In genomic region chr10:128895952-128896693, GRCm38 (mm10) we compare ENCODE assay signal across 8 mouse cellular contexts. TPM values are rescaled to one million over a fixed set of nuclear protein-coding genes. Genes with fewer than 3 reads are reported as not detected.
DNase-seq lines count a peak whose midpoint lies in the region; ATAC-seq and TF ChIP-seq lines count a peak whose summit lies in the region.

No protein-coding gene starts in this region.

- H3K4me3 ChIP-seq in heart, embryonic 13.5 days: peak overlapping the region; percentile 22
- peak overlapping the region; percentile 1 to 44; a peak in 3 of 4 replicates for H3K4me3 ChIP-seq in ES-E14 (ENCODE audit: insufficient read depth in 1 of 2, low read depth in 1 of 2, low read length in 2 of 2, poor library complexity in 1 of 2, severe bottlenecking in 1 of 2)
- H3K4me3 ChIP-seq in forebrain, postnatal 0 days (ENCODE audit: low read depth, low read length): peak overlapping the region; percentile 16; the same call in 1 of the 2 replicates
- peak overlapping the region; percentile 17 for H3K4me3 ChIP-seq in kidney, embryonic 16.5 days (ENCODE audit: low read length)
- H3K4me3 ChIP-seq in midbrain, embryonic 14.5 days (replicated peaks; ENCODE audit: low read depth, low read length): no peak overlapping the region

- H3K27ac ChIP-seq in heart, embryonic 13.5 days (replicated peaks): no peak overlapping the region
- no peak overlapping the region for H3K27ac ChIP-seq in ES-E14 (ENCODE audit: insufficient read depth, low read depth, low read length, poor library complexity, severe bottlenecking)
- no peak overlapping the region for H3K27ac ChIP-seq in forebrain, postnatal 0 days (ENCODE audit: low read depth, low read length)
- H3K27ac ChIP-seq in kidney, embryonic 16.5 days (ENCODE audit: low read length): no peak overlapping the region
- no peak overlapping the region for H3K27ac ChIP-seq in midbrain, embryonic 14.5 days (replicated peaks; ENCODE audit: low read depth, low read length)

- H3K27me3 ChIP-seq in heart, embryonic 13.5 days (replicated peaks): peaks cover 46% of the 10 kb centered on the region
- no peaks in the 10 kb centered on the region for H3K27me3 ChIP-seq in forebrain, postnatal 0 days (ENCODE audit: insufficient read depth, low read length)
- peaks cover 14% of the 10 kb centered on the region for H3K27me3 ChIP-seq in kidney, embryonic 16.5 days (ENCODE audit: insufficient read depth, low read length)
- peaks cover 11% of the 10 kb centered on the region for H3K27me3 ChIP-seq in midbrain, embryonic 14.5 days (ENCODE audit: control insufficient read depth, insufficient read depth, low read length)

- in situ Hi-C loops in ES-E14 (cut with MboI; ENCODE audit: low sequenced_read_pairs in 2 of 2, unreplicated experiment in 2 of 2): loop anchor here in 1 of 2 experiments (10.0 kb wide), 1 partner anchor 161 kb away; no protein-coding TSS in a partner anchor

- H3K4me1 ChIP-seq in heart, embryonic 13.5 days: peaks cover 27% of the 10 kb centered on the region
- H3K4me1 ChIP-seq in ES-E14 (ENCODE audit: control insufficient read depth in 2 of 2, insufficient read depth in 2 of 2, low read length in 2 of 2, poor library complexity in 1 of 2): peaks cover 0 to 6% of the 10 kb centered on the region in 2 experiments; a peak in 1 of 4 replicates
- H3K4me1 ChIP-seq in forebrain, postnatal 0 days (ENCODE audit: insufficient read depth): peaks cover 7% of the 10 kb centered on the region
- peaks cover 23% of the 10 kb centered on the region for H3K4me1 ChIP-seq in kidney, embryonic 16.5 days (ENCODE audit: insufficient read depth, low read length)
- peaks cover 9% of the 10 kb centered on the region; the same call in 1 of the 2 replicates for H3K4me1 ChIP-seq in midbrain, embryonic 14.5 days (ENCODE audit: control insufficient read depth, insufficient read depth, low read length)

- DNase-seq in heart, postnatal 14 days: no peak
- DNase-seq in ES-E14 (ENCODE audit: low read depth, low spot score): no peak
- DNase-seq in forebrain, postnatal 0 days: peak; percentile 70
- DNase-seq in midbrain, embryonic 14.5 days: peak; percentile 62
- DNase-seq in embryo, embryonic 10.5 days (ENCODE audit: low spot score): no peak
- DNase-seq in urinary bladder, postnatal 36 days (ENCODE audit: low spot score in 2 of 2): no peak

- H3K4me2 ChIP-seq in heart, embryonic 13.5 days: peak overlapping the region; percentile 52
- H3K4me2 ChIP-seq in forebrain, postnatal 0 days (ENCODE audit: low read depth): peak overlapping the region; percentile 33
- H3K4me2 ChIP-seq in kidney, embryonic 16.5 days (replicated peaks; ENCODE audit: low read depth, low read length): peak overlapping the region; percentile 35
- H3K4me2 ChIP-seq in midbrain, embryonic 14.5 days (ENCODE audit: low read length): peak overlapping the region; percentile 7

- no peaks in the 10 kb centered on the region for H3K36me3 ChIP-seq in heart, embryonic 13.5 days
- no peaks in the 10 kb centered on the region for H3K36me3 ChIP-seq in ES-E14 (ENCODE audit: control insufficient read depth, insufficient read depth, low read length, poor library complexity, severe bottlenecking)
- H3K36me3 ChIP-seq in forebrain, postnatal 0 days (ENCODE audit: insufficient read depth): no peaks in the 10 kb centered on the region
- H3K36me3 ChIP-seq in kidney, embryonic 16.5 days (ENCODE audit: insufficient read depth, low read length): no peaks in the 10 kb centered on the region
- no peaks in the 10 kb centered on the region for H3K36me3 ChIP-seq in midbrain, embryonic 14.5 days (ENCODE audit: control insufficient read depth, insufficient read depth, low read length)

- 3% methylated on average over 17 of the region's 17 CpGs for WGBS in heart, embryonic 13.5 days
- 2% methylated on average over 17 of the region's 17 CpGs for WGBS in forebrain, postnatal 0 days
- 5% methylated on average over 17 of the region's 17 CpGs for WGBS in kidney, embryonic 16.5 days
- 2% methylated on average over 17 of the region's 17 CpGs for WGBS in midbrain, embryonic 14.5 days

- intact Hi-C loops in heart, postnatal 14 days (cut with DNase I): loop anchor here (1.0 to 2.0 kb wide), 2 partner anchors 51 to 165 kb away; no protein-coding TSS in a partner anchor

- no peaks in the 10 kb centered on the region for H3K9me3 ChIP-seq in heart, embryonic 13.5 days
- no peaks in the 10 kb centered on the region for H3K9me3 ChIP-seq in ES-E14 (ENCODE audit: control insufficient read depth, insufficient read depth, low read depth, low read length)
- H3K9me3 ChIP-seq in forebrain, postnatal 0 days (ENCODE audit: low read length): no peaks in the 10 kb centered on the region
- H3K9me3 ChIP-seq in kidney, embryonic 16.5 days (ENCODE audit: low read length): no peaks in the 10 kb centered on the region
- H3K9me3 ChIP-seq in midbrain, embryonic 14.5 days (ENCODE audit: control insufficient read depth, low read length): no peaks in the 10 kb centered on the region

- TF ChIP-seq CTCF in forebrain, postnatal 0 days (IDR thresholded peaks at IDR 0.05; ENCODE audit: low read depth): no peak

- no peak for ATAC-seq in heart, embryonic 13.5 days (ENCODE audit: extremely low read depth, insufficient number of reproducible peaks, low FRiP score, low TSS enrichment)
- ATAC-seq in forebrain, postnatal 0 days: peak; percentile 57
- ATAC-seq in kidney, embryonic 16.5 days (ENCODE audit: low FRiP score, low TSS enrichment): no peak
- peak; percentile 38; the same call in 1 of the 2 replicates for ATAC-seq in midbrain, embryonic 14.5 days (ENCODE audit: low FRiP score, low TSS enrichment)

- peak overlapping the region; percentile 44 for H3K9ac ChIP-seq in heart, embryonic 13.5 days
- H3K9ac ChIP-seq in ES-E14 (ENCODE audit: insufficient read depth, low read depth, low read length, poor library complexity, severe bottlenecking): no peak overlapping the region; the same call in 1 of the 2 replicates
- peak overlapping the region; percentile 31; the same call in 1 of the 2 replicates for H3K9ac ChIP-seq in forebrain, postnatal 0 days
- 0 out of 2 replicates have a peak overlapping the region, but pooled peaks have one; percentile 41 for H3K9ac ChIP-seq in kidney, embryonic 16.5 days (replicated peaks; ENCODE audit: low read length)
- no peak overlapping the region for H3K9ac ChIP-seq in midbrain, embryonic 14.5 days (replicated peaks; ENCODE audit: low read length)

TF ChIP-seq in ES-E14, 5 proteins besides CTCF, POLR2A, EP300 and RAD21:
- TF ChIP-seq ZC3H11A (IDR thresholded peaks at IDR 0.05; ENCODE audit: borderline replicate concordance, low read depth, low read length) (no peak), HCFC1 (IDR thresholded peaks at IDR 0.05; ENCODE audit: borderline replicate concordance, insufficient read depth, low read length) (no peak), MAFK (IDR thresholded peaks at IDR 0.05; ENCODE audit: insufficient read depth, low read depth, low read length) (no peak), ZNF384 (IDR thresholded peaks at IDR 0.05; ENCODE audit: low read depth, low read length) (no peak), CHD2 (IDR thresholded peaks at IDR 0.05; ENCODE audit: low read depth, low read length) (no peak)

RNA-seq across cellular contexts. Expression of gene Gdf11, which starts 4.6 kb away (rescaled TPM):
- 2.8 and 3.6 TPM in 2 replicates for polyA plus RNA-seq in heart, embryonic 13.5 days (2015; fragmentation: Nextera tagmentation; extraction: Ambion mirVana)
- 1 to 10 TPM; 2.8 TPM for total RNA-seq in heart, postnatal 14 days (2021)
- 3.1 and 4.6 TPM in 2 replicates for total RNA-seq in ES-E14 (2012; rRNA removed)
- total RNA-seq in forebrain, postnatal 0 days (2014; rRNA removed): 15.7 and 19.1 TPM in 2 replicates
- polyA plus RNA-seq in forebrain, postnatal 0 days (2015; fragmentation: Nextera tagmentation; extraction: Ambion mirVana): 4.3 and 6.7 TPM in 2 replicates
- 6.8 and 7.8 TPM in 2 replicates for polyA plus RNA-seq in kidney, embryonic 16.5 days (2015; fragmentation: Nextera tagmentation; extraction: Ambion mirVana)
- 7.9 and 9.6 TPM in 2 replicates for polyA plus RNA-seq in midbrain, embryonic 14.5 days (2014; fragmentation: Nextera tagmentation; extraction: Ambion mirVana)

RNA-seq across cellular contexts. Expression of gene Cd63, which starts 4.7 kb away (rescaled TPM):
- 370 and 426 TPM in 2 replicates for polyA plus RNA-seq in heart, embryonic 13.5 days (2015; fragmentation: Nextera tagmentation; extraction: Ambion mirVana)
- total RNA-seq in heart, postnatal 14 days (2021): 100 to 1,000 TPM; 127 to 131 TPM
- 158 and 226 TPM in 2 replicates for total RNA-seq in ES-E14 (2012; rRNA removed)
- total RNA-seq in forebrain, postnatal 0 days (2014; rRNA removed): 11.7 and 25.2 TPM in 2 replicates
- 168 and 188 TPM in 2 replicates for polyA plus RNA-seq in forebrain, postnatal 0 days (2015; fragmentation: Nextera tagmentation; extraction: Ambion mirVana)
- 775 and 850 TPM in 2 replicates for polyA plus RNA-seq in kidney, embryonic 16.5 days (2015; fragmentation: Nextera tagmentation; extraction: Ambion mirVana)
- 120 and 138 TPM in 2 replicates for polyA plus RNA-seq in midbrain, embryonic 14.5 days (2014; fragmentation: Nextera tagmentation; extraction: Ambion mirVana)

RNA-seq across cellular contexts. Expression of gene Rdh5, which starts 26.6 kb away (rescaled TPM):
- polyA plus RNA-seq in heart, embryonic 13.5 days (2015; fragmentation: Nextera tagmentation; extraction: Ambion mirVana): 8.9 and 10.3 TPM in 2 replicates
- total RNA-seq in heart, postnatal 14 days (2021): 1 to 10 TPM; 8.6 to 9.5 TPM
- 3.9 and 6.8 TPM in 2 replicates for total RNA-seq in ES-E14 (2012; rRNA removed)
- total RNA-seq in forebrain, postnatal 0 days (2014; rRNA removed): 4.1 and 5.8 TPM in 2 replicates
- polyA plus RNA-seq in forebrain, postnatal 0 days (2015; fragmentation: Nextera tagmentation; extraction: Ambion mirVana): 6.9 and 10.2 TPM in 2 replicates
- 17.7 and 20.5 TPM in 2 replicates for polyA plus RNA-seq in kidney, embryonic 16.5 days (2015; fragmentation: Nextera tagmentation; extraction: Ambion mirVana)
- 11.6 and 15.2 TPM in 2 replicates for polyA plus RNA-seq in midbrain, embryonic 14.5 days (2014; fragmentation: Nextera tagmentation; extraction: Ambion mirVana)

RNA-seq across cellular contexts. Expression of gene Bloc1s1, which starts 27.7 kb away (rescaled TPM):
- 199 and 223 TPM in 2 replicates for polyA plus RNA-seq in heart, embryonic 13.5 days (2015; fragmentation: Nextera tagmentation; extraction: Ambion mirVana)
- 100 to 1,000 TPM; 177 to 183 TPM for total RNA-seq in heart, postnatal 14 days (2021)
- total RNA-seq in ES-E14 (2012; rRNA removed): 71.2 and 90.0 TPM in 2 replicates
- 120 and 149 TPM in 2 replicates for total RNA-seq in forebrain, postnatal 0 days (2014; rRNA removed)
- 246 and 305 TPM in 2 replicates for polyA plus RNA-seq in forebrain, postnatal 0 days (2015; fragmentation: Nextera tagmentation; extraction: Ambion mirVana)
- 227 and 234 TPM in 2 replicates for polyA plus RNA-seq in kidney, embryonic 16.5 days (2015; fragmentation: Nextera tagmentation; extraction: Ambion mirVana)
- polyA plus RNA-seq in midbrain, embryonic 14.5 days (2014; fragmentation: Nextera tagmentation; extraction: Ambion mirVana): 249 and 282 TPM in 2 replicates

RNA-seq across cellular contexts. Expression of gene Itga7, which starts 37.5 kb away (rescaled TPM):
- polyA plus RNA-seq in heart, embryonic 13.5 days (2015; fragmentation: Nextera tagmentation; extraction: Ambion mirVana): 2.4 and 2.9 TPM in 2 replicates
- total RNA-seq in heart, postnatal 14 days (2021): 100 to 1,000 TPM; 163 to 167 TPM
- total RNA-seq in ES-E14 (2012; rRNA removed): 10.1 and 17.6 TPM in 2 replicates
- 7.7 and 12.7 TPM in 2 replicates for total RNA-seq in forebrain, postnatal 0 days (2014; rRNA removed)
- polyA plus RNA-seq in forebrain, postnatal 0 days (2015; fragmentation: Nextera tagmentation; extraction: Ambion mirVana): 5.8 and 7.7 TPM in 2 replicates
- 3.9 and 4.0 TPM in 2 replicates for polyA plus RNA-seq in kidney, embryonic 16.5 days (2015; fragmentation: Nextera tagmentation; extraction: Ambion mirVana)
- 3.4 and 4.9 TPM in 2 replicates for polyA plus RNA-seq in midbrain, embryonic 14.5 days (2014; fragmentation: Nextera tagmentation; extraction: Ambion mirVana)

Comparison
In these comparisons a context has a peak if more than half of its experiments do, and no peak if none do; other contexts are left out.
1. ATAC-seq: peak in forebrain, postnatal 0 days (single experiment) and midbrain, embryonic 14.5 days (single experiment); none in heart, embryonic 13.5 days (single experiment) and kidney, embryonic 16.5 days (single experiment).
2. H3K9ac ChIP-seq: peak in heart, embryonic 13.5 days (single experiment), forebrain, postnatal 0 days (single experiment) and kidney, embryonic 16.5 days (single experiment); none in ES-E14 (single experiment) and midbrain, embryonic 14.5 days (single experiment).
3. DNase-seq: peak in forebrain, postnatal 0 days (single experiment) and midbrain, embryonic 14.5 days (single experiment); none in heart, postnatal 14 days (0 of 2), ES-E14 (single experiment), embryo, embryonic 10.5 days (single experiment) and urinary bladder, postnatal 36 days (0 of 2).
4. Peak in every context shown above with its lines, with median percentiles within 50 percentile points of each other: H3K4me2 ChIP-seq.